Mouse (Mus musculus): ENCODE measurements around the gene Frmd4b. TPM values are rescaled to one million over a fixed set of nuclear protein-coding genes. Genes with fewer than 3 reads are reported as not detected.

Gene Frmd4b
- total RNA-seq, 2 experiments from 2014 or later: 28.0 to 32.5 TPM

- peak overlapping the region; percentile 4; the same call in 1 of the 2 replicates for H3K27ac ChIP-seq
- DNase-seq (ENCODE audit: low spot score in 2 of 2): no peak
- no peak for TF ChIP-seq CTCF (conservative IDR thresholded peaks at IDR 0.05)
- no peak overlapping the region for H3K4me3 ChIP-seq
These were observed 86.3 kb downstream of the Frmd4b start for GRCm38 (mm10) chr6:97531043-97531442.

- Histone ChIP-seq H3K27ac (no peak overlapping the region), H3K4me3 (no peak overlapping the region)
- no peak for TF ChIP-seq CTCF (conservative IDR thresholded peaks at IDR 0.05)
- DNase-seq (ENCODE audit: low spot score in 2 of 2): no peak
These were observed 88.2 kb downstream of the Frmd4b start for GRCm38 (mm10) chr6:97528961-97529680.

GRCm38 (mm10) chr6:97526092-97526491 lies 91.2 kb downstream of the Frmd4b start:
- DNase-seq (ENCODE audit: low spot score in 2 of 2): peak in 1 of 2 experiments; percentile 49
- H3K27ac ChIP-seq: no peak overlapping the region
- H3K4me3 ChIP-seq: no peak overlapping the region
- TF ChIP-seq CTCF (conservative IDR thresholded peaks at IDR 0.05): peak; percentile 97

GRCm38 (mm10) chr6:97523118-97523517 lies 94.2 kb downstream of the Frmd4b start:
- H3K27ac ChIP-seq: no peak overlapping the region
- DNase-seq (ENCODE audit: low spot score in 2 of 2): peak; percentile 67 to 83

GRCm38 (mm10) chr6:97521279-97522038 lies 95.9 kb downstream of the Frmd4b start:
- Histone ChIP-seq H3K27ac (no peak overlapping the region), H3K4me3 (no peak overlapping the region)
- no peak for TF ChIP-seq CTCF (conservative IDR thresholded peaks at IDR 0.05)
- DNase-seq (ENCODE audit: low spot score in 2 of 2): no peak

More at GRCm38 (mm10) chr6:97523118-97523517, 94.2 kb downstream of the Frmd4b start:
- no peak overlapping the region for H3K4me3 ChIP-seq
- TF ChIP-seq CTCF (conservative IDR thresholded peaks at IDR 0.05): peak; percentile 98

GRCm38 (mm10) chr6:97520566-97520965 lies 96.8 kb downstream of the Frmd4b start:
- DNase-seq (ENCODE audit: low spot score in 2 of 2): no peak
- peak; percentile 75 for TF ChIP-seq CTCF (conservative IDR thresholded peaks at IDR 0.05)

GRCm38 (mm10) chr6:97519553-97519952 lies 97.8 kb downstream of the Frmd4b start:
- no peak for TF ChIP-seq CTCF (conservative IDR thresholded peaks at IDR 0.05)
- H3K4me3 ChIP-seq: no peak overlapping the region
- no peak for DNase-seq (ENCODE audit: low spot score in 2 of 2)

More at GRCm38 (mm10) chr6:97520566-97520965, 96.8 kb downstream of the Frmd4b start:
- no peak overlapping the region for H3K4me3 ChIP-seq
- H3K27ac ChIP-seq: no peak overlapping the region

GRCm38 (mm10) chr6:97518467-97518866 lies 98.9 kb downstream of the Frmd4b start:
- no peak overlapping the region for H3K27ac ChIP-seq
- H3K4me3 ChIP-seq: no peak overlapping the region
- DNase-seq (ENCODE audit: low spot score in 2 of 2): peak; percentile 42 to 53
- no peak for TF ChIP-seq CTCF (conservative IDR thresholded peaks at IDR 0.05)

More at GRCm38 (mm10) chr6:97519553-97519952, 97.8 kb downstream of the Frmd4b start:
- H3K27ac ChIP-seq: no peak overlapping the region

GRCm38 (mm10) chr6:97517616-97518235 lies 99.6 kb downstream of the Frmd4b start:
- H3K27ac ChIP-seq: no peak overlapping the region
- H3K4me3 ChIP-seq: no peak overlapping the region
- TF ChIP-seq CTCF (conservative IDR thresholded peaks at IDR 0.05): no peak
- DNase-seq (ENCODE audit: low spot score in 2 of 2): no peak

GRCm38 (mm10) chr6:97516941-97517340 lies 100.4 kb downstream of the Frmd4b start:
- no peak for TF ChIP-seq CTCF (conservative IDR thresholded peaks at IDR 0.05)

GRCm38 (mm10) chr6:97510771-97511170 lies 106.6 kb downstream of the Frmd4b start:
- no peak overlapping the region for H3K27ac ChIP-seq
- no peak for DNase-seq (ENCODE audit: low spot score in 2 of 2)
- no peak for TF ChIP-seq CTCF (conservative IDR thresholded peaks at IDR 0.05)
- H3K4me3 ChIP-seq: no peak overlapping the region

More at GRCm38 (mm10) chr6:97516941-97517340, 100.4 kb downstream of the Frmd4b start:
- Histone ChIP-seq H3K27ac (no peak overlapping the region), H3K4me3 (no peak overlapping the region)
- no peak for DNase-seq (ENCODE audit: low spot score in 2 of 2)

- Histone ChIP-seq H3K27ac (no peak overlapping the region), H3K4me3 (no peak overlapping the region)
- no peak for TF ChIP-seq CTCF (conservative IDR thresholded peaks at IDR 0.05)
- DNase-seq (ENCODE audit: low spot score in 2 of 2): no peak
These were observed 107.9 kb downstream of the Frmd4b start for GRCm38 (mm10) chr6:97509434-97509833.

GRCm38 (mm10) chr6:97508480-97508879 lies 108.9 kb downstream of the Frmd4b start:
- TF ChIP-seq CTCF (conservative IDR thresholded peaks at IDR 0.05): 0 out of 2 replicates have a peak, but pooled peaks have one; percentile 13
- Histone ChIP-seq H3K27ac (no peak overlapping the region), H3K4me3 (no peak overlapping the region)
- DNase-seq (ENCODE audit: low spot score in 2 of 2): no peak
